Mouse (Mus musculus) embryo, embryonic 10.5 days (tissue): ENCODE measurements around the gene H1foo.

Experiments used
- DNase-seq: peaks from one replicate; pipeline ENCODE4 v3.0.0-alpha.2; 2015; ENCODE audit warnings: low spot score

H1foo gene

DNA sequence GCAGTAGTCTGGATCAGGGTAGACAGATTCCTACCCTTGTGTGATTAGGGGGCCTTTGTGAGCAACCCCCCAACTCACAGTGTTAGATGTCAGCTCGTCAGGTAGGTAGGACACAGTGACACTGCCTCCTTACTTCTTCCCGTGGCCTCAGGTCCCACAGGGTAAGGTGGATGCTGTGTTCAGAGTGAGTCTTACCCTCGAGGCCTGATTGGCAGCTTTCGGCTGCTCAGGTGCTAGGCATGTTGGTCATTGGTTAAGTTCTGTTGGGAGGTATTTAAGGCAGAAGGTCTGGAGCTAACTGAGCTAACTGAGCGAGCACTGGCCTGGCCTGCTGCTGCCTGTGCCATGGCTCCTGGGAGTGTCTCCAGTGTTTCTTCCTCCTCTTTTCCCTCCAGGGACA, at the start of gene H1foo:
Gene H1foo (plus strand): TSS at position 301 of the 400 bp plus-strand sequence.
- DNase-seq, result no peak

DNA sequence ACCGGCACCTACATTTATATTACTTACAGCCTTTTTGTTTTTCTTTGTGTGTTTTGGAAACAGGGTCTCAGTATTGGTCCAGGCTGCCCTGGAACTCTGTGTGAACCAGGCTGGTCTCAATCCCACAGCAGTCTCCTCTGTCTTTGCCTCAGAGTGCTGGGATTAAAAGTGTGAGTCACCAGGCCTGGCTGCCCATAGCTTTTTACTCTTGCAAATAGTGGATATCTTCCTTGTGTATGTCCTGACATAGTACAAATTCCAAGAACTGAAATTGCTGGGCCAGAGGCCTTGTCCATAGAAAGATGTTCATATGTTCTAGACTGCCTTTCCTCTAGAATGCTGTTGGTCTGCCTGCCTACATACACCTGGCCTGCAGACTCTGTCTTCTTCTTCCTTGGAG, 48.4 kb upstream of the H1foo start:
- no peak for DNase-seq

DNA sequence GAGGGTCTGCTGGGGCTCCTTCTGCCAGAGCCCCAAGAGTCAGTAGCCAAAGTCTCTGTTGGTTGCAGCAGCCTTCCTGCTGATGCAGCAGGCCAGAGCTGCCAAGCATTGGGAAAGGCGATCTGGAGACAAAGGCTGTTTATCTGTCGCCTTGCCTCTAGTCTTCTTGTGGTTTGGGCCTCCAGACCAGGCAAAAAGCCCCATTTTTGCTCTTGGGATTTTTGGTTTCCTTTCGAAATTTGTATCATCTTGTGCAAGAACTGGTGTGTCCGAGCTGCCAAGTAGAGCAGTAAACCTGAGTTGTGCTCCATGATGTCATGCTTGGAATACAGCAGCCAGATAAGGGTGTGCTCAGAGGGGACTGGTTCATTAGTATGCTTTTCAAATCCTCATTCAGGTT, 47.6 kb upstream of the H1foo start:
- no peak for DNase-seq

DNA sequence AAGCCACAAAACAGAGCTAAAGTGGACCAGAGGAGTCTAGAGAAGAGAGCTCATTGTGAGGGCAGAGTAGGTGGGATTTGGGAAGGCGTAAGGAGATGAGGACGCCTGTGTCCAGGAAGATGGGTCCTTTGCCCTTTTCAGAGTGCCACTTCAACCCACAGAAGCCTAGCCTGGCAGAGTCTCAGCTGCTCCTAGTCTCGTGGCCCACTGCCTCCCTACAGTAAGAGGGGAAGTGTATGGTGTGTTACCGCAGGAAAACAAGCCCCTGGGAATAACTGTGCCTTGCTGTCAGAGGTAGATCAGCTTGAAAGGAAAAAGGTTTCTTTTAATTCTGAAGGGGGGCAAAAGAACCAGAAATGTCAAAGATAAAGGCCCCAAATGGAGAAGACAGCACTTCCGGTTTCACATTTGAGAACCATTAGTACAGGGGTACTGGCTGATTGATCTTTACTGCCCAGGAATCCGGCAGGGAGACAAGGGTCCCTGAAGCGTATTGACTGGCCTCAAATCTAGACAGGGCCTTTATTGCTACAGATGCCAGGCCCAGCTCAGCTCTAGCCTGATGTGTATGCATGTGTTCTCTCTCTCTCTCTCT, 46.7 kb upstream of the H1foo start:
- DNase-seq, result no peak

DNA sequence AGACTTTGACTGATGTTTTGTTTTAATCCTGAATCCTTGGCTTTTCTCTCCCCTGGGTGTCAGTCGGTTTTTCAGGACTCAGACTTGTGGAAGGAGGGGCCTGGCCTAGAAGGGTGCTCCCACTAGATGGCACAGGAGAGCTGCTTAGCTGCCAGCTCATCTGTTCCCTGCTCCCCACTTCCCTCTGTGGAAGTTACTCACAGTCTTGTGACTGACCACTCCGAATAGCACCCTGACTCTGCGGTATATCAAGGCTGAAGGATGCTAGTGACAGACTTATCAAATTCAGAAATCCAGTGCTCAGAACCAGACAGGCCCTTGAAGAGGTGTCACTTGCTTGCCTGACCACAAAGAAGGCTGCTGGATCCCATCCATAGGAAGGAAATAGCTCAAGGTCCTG, 43.7 kb upstream of the H1foo start:
- DNase-seq, result peak; percentile 74

DNA sequence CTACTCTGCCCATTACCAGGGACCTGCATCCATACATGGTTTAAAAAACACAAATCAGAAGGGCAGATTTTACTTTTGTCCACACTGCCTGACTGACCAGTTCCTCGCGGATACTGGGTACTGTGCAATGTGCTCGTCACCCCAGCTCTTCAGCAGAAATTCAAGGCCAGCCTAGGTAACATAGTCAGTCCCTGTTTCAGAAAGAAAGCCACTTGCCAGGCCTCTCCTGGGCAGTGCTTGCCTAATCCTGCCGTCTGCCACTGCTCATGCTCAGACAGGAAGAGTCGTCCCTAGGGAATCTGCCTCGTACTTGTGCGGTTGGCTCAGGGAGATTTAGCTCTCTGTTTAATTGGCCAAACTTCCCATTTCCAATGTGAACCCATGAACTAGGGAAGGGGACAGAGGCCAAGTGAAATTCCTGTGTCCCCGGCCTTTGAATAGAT, 43.2 kb upstream of the H1foo start:
- DNase-seq, result peak; percentile 19

DNA sequence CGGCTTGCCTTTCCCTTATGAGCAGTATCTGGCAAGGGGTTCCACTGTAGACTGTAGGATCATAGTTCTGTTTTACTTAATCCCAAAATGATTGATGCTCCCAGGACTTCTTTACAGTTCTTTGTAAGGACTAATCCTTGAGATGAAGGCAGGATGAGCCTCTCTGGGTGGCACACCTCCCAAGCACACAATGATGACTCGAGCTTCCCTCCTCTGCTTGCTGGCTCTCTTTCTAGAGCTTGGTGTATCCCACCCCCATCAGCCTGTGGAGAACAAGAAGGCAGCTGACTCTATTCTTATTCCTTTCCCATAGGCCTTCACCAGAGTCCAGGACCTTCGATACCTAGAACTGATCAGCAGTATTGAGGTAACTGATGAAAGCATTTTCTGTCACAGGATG, 42.2 kb upstream of the H1foo start:
- no peak for DNase-seq

DNA sequence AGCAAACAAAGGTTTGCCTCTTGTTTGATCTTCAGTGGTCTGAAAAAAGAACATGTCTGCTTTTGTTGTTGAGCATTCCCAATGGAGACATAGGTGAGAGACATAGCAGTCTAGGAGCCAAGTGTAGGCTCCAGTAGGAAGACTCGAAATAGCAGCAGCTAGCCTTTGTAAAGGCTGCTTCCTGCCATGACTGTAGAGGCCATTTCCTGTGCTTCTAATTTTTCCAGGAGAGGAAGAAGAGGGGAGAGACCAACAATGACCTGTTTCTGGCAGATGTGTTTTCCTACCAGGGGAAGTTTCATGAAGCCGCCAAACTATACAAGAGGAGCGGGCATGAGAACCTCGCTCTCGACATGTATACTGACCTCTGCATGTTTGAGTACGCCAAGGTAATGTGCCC, 39.2 kb upstream of the H1foo start:
- no peak for DNase-seq

DNA sequence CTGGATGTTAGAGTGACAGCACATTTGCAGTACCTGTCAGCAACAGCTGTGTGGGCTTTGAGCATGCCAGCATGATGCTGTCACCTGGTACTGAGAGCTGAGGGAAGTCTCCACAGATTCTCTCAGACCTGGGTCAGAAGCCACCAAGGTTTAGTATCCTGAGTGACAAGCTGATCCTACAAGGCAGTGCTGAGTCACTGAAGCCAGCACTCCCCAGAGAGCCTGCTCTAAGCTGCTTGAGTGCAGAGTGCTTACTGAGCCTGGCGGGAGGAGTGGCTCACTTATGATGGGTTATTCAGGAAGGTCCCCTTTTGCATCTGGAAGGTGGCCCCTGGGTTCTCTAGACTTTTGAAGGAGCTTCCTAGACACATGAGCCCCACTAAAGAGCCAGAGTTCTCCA, 38.3 kb upstream of the H1foo start:
- no peak for DNase-seq

DNA sequence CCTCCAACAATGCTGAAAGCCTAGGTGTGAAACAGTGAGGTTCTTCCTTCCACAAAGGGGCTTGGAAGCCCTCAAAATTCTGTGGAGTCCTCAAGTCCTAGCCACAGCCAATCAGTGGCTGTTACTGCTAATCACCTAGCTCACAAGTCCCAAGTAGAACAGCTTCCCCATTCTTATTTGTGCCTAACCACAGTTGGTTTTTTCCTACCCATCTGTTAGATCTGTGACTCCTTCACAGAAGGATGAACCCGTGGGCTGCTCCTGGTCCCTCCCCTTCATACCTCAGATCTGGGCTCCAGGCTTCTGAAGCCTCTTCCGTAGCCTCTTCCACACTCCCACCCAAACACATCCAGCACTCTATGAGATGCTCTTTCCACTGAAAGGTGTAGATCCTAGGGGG, 37.9 kb upstream of the H1foo start:
- no peak for DNase-seq

DNA sequence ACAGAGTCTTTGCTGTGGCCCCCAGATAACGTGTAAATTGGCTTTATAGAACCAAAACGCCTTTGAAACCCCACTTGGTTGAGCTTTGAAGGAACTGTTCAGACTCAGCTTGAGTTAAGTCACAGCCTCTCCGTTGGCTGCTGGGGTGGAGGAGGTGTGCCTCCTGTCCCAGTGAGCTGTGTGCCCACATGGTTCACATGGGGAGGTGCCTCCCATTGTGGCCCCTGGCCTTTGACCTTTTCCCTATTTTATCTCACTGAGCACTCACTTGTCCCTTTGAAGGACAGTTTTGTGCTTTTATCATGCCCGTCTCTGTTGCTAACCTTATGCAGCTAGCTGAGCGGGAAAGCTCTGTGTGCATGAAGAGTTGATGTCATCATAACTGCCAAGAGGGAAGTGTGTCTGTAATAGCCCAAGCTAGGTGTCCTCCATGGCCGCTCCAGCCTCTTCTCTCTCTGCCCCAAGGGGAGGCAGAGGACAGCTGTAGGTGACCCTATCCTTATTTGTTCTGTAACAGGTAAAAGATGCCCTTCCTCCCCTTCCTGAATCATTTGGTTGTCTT, 36.2 kb upstream of the H1foo start:
- DNase-seq, result peak; percentile 33

DNA sequence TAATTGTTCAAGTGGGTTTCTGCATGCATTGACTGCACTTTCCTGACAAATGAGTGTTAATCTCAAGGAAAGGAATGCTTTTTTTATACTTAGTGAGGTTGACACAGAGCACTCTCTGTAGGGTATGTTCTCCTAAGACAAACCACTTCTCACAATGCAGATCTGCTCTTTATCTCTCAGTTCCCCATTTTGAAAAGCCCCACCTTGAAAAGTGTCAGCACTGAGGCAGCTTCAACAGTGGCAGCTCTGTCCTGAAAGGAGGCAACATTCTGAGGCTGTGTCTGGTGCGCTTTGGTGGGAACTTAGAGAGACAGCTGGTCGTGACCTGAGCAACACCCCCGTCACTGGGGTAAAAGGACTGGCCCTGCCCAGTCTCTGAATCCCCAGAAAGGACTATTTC, 35.7 kb upstream of the H1foo start:
- DNase-seq, result no peak

DNA sequence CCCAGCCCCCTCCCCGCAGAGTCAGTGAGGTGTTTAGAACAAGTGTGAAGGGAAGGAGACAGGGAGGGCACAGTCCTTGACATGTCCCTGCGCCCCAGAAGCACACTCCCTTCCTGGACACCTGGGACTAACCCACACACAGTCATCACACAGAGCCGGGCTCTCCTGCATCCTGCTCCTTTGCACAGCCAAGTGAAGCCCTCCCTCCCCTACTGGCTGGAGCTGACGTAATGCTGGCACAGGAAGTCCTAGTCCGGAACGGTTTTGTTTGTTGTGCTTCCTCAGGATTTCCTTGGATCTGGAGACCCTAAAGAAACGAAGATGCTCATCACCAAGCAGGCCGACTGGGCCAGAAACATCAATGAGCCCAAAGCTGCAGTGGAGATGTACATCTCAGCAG, 34.8 kb upstream of the H1foo start:
- DNase-seq, result no peak

DNA sequence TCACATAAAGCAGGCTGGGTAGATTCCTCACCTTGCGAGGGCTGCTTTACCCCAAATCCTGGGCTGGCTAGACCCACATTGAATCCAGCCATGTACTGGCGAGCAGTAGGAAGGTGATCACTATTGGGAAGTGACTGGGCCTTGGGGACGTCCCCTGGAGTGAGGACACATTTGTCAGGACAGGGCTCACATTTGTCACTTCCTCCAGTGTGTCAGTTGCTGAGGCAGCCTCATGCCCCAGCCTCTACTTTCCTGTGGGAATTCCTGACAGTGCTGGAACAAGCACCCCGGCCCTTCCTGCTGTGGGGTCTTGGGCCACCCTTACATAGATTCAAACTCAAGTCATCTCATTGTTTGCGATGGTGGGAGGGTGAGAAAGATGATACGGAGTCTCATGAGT, 33.0 kb upstream of the H1foo start:
- DNase-seq, result no peak

DNA sequence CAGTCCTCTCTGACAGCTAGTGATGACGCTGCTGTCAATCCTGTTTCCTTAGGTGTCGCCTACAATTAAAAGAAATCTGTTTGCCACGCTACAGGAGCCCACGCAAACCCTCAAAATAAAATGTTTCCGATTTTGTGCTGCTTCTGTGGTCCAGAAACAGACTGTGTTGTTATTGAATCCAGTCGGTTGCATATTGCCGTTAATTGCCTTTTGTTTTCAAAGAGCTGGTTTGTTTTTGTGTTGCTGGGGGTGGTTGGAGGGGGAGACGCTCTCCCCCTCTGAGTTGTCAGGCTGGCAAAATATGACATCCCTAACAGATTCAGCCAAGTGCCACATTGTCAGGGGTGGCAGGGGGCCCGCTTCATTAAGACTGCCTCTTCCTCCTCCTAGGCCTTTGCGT, 31.3 kb upstream of the H1foo start:
- DNase-seq, result no peak

DNA sequence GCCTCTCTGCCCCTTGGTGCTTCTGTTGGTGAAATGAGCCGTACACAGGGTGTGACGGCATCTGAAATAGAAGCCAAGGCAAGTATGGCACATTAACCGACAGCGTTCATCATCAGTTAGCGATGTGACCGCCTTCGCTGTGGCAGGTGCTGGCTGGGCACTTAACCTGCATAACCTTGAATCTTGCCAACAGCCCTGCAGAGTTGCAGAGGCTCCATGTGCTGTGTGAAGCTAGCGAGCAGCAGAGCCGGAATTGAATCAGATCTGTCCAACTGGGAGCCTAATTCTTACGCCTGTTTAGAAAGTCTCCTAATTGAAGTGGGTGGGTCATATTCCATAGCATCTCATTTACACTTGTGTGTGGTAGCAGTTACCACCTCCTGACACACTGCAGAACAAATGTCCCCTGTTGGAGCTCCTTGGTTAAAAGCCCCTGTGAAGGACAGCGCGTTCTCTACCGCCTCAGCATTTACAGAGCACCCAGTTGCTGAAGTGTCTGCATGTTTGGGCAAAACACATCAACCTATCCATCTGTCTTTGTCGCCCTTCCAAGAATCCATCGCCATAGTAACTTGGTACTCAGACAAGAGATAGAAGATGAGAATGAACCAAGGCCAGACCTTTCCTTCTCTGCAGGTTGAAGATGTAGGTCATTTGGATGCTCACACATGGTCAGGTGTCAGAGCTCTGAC, 30.1 kb upstream of the H1foo start:
- DNase-seq, result no peak

DNA sequence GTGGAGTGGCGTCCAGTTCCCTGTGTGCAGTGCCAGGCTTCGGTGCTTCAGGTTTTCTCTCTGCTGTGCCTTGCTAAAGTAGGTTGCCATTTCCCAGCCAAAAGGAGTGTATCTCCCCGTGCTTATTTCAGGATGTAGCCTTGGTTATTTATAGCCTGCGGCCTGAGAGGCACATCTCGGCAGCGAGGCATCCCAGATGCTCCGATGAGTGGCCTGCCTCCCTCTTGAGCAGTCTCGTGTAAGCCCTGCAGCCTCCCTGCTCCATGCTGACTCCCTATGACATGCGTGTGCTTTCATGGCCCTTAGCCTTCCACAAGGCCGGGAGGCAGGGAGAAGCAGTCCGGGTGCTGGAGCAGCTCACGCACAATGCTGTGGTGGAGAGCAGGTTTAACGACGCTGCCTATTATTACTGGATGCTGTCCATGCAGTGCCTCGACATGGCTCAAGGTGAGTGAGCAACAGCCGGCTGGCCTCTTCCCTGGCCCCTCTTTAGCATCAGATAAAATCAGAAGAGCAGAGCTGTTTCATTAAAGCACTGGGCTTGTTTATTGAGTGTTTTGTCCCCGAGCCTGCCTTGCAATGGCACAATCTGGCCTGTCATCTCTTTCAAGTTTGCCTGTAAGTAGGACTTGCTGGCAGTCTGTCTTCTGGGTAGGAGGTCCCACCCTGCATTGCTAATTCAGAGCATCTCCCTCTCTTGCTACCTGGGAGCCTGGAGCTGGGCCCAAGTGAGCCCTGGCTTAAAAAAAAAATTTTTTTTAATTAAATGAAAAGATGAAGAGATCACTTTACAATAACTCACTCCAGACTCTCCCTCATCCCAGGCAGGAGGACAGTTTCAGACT, 28.9 kb upstream of the H1foo start:
- no peak for DNase-seq

DNA sequence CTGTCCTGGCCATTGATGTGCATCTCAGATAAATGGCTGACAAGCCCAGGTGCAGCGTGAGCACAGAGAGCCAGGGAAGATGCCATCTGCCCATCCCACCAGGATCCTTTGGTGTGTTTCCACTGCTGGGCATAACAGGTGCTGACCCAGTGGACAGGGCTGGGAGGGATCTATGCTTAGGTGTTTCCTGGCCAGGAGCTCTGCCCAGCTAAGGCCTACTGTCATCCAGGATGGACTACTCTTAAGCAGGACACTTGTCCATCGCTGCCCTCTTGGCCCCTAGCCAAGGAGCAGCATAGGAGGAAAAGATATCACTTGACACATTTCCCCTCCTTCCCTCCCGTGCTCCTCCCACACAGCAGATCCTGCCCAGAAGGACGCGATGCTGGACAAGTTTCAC, 28.1 kb upstream of the H1foo start:
- DNase-seq, result no peak

DNA sequence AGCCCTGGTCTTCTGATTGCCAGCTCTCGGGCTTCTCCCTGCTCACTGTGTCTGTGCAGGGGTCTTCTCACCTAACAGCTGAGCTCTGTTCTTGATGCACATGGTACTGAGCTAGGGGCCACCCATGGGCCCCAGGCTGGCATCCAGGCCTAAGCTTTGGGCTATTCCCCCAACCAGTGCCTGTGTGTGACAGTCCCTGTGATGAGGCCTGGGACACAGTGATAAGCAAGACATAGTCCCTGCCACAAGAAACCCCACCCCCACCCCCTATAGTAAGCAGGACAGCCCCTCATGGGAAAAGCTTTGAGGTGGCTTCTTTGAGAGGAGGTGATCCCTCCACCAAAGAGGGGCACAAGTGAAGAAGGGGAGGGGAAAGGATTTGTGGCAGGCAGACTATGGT, 26.1 kb upstream of the H1foo start:
- DNase-seq, result no peak

DNA sequence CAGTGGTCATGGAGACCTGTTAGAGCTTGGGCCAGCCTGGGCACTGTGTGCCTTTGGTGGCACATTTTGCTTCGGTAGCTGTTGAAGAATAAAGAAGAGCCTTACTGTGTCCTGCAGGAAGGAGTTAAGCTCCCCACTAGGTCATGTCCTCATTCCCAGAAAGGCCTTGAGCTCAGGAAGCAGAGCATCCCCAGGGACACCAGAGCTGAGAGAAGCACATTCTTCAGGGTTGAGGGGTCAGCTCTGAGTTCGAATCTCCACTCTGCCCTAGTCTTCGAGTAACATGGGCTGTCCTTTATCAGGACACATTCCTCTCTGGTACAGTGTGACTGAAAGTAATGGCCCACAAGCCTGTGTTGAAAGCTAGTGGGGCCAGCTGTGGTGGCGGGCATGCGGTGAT, 24.9 kb upstream of the H1foo start:
- DNase-seq, result no peak

DNA sequence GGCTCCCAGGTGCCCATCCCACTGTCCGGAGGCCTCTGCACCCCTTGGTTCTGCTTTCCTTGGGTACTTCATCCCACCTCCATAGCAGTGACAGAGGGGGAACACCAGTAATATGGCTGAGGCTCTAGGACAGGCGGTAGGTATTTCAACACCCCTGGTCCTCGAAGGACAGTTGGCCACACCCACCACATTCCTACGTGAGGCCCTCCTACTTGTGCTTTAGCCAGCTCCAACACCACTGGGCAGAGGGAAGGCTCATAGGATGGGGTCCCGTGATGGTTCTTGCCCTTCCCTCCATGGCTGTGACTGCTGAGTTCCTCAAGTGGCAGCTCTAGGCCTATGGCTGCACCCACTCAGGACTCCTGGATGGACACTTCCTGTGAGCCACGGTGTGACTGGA, 19.9 kb upstream of the H1foo start:
- DNase-seq, result peak; percentile 32

DNA sequence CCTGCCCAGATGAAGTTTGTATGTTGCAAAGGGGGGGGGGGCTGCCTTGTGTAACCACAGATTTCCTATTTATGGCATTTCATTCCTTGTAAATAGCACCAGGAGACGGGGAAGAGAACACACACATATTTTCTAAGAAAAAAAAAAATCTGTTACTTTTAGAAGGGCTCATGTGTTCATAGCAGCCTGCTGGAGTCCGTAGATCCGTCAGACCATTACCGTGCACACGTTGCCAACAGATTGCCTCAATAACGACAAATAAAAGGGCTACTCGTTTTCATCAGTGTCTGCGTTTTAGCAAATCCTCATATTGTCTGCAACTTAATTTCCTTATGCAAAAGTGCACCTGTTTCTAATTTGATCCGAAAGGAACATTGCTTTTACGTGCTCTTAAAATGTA, 18.3 kb upstream of the H1foo start:
- DNase-seq, result no peak
